Mouse (Mus musculus): ENCODE data around the gene Taf5. TPM values are rescaled to one million over a fixed set of nuclear protein-coding genes. Genes with fewer than 3 reads are reported as not detected.

Gene Taf5
- polyA plus RNA-seq (2017; shearing (Covaris generic)): 1.5 TPM

GRCm38 (mm10) chr19:47067096-47067882, at the start of gene Taf5:
TSS of gene Taf5 (plus strand) at chr19:47067746.

DNA sequence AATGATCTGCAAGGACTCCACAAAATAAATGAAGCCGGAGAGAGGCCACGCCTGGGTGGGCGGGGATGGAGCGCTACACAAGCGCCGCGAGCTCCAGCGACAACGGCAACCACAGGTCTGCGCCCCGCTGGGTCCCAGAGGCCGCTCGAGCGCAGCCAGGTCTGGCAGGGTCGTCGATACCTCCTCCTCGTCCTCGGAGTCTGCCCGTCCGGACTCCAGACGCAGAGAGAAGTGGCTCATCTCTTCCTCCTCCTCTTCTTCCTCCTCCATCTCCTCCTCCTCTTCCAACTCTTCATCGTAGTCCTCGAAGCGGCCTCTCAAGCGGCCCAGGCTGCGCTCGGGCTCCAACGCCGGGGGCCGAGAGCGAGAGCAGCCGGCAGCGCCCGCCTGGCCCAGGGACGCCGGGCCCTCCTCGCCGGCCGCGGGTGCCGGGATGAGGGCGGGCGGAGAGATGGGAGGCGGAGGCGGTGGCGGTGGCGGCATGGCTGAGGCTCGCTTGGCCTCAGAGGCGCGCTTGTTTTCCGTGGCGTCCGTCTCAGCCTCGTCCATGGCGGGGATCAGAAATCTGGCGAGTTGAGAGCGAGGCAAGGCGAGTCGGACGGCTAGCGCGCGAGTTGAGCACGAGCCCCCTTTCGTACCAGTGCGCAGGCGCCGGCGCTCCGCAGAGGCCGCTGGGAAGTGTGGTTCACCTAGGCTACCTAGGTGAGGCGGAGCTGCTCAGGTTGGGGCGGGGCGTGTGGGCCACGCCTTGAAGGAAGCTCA, 17.1 kb upstream of the Taf5 start, which contains the start of gene Pcgf6:
Gene Pcgf6 (minus strand): TSS at position 636 of the 762 bp plus-strand sequence.

DNA sequence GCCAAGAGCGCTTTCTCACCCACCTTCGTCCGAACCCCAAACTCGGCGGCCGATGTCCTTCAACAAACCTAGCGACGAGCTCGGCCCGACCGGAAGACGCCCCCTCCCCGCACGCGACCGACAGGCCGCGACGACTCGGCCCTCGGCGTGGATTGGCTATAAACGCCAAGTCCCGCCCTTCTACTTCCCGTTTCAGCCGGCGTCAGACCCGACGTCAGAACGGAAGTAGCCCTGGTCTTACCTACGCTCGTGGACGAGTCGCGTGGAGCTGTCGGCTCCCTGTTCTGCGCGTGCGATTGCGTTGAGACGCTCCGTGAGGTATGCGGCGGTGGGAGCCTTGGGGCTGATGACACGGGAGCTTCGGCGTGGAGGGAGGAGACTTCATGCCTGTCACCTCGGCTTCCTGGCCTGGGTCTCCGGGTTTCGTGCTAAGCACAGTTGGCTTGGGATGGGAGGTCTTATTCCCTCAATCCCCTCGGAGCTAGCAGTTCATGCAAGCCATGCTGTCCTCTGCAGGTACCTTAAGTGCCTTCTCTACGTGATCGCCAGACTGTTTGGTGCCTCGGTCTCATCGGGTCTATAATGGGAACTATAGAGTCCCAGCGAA, 23.1 kb downstream of the Taf5 start, which contains the start of the genes Usmg5 and Pdcd11:
Gene Usmg5 (minus strand): TSS at position 98 of the 607 bp plus-strand sequence.
Gene Pdcd11 (plus strand): TSS at position 219 of the 607 bp plus-strand sequence.

Other genes starting within 250 kb of the Taf5 start
- gene Ina, start 53.0 kb upstream of the Taf5 start, polyA plus RNA-seq (2017; shearing (Covaris generic)): not detected
- 62.8 TPM for gene Nt5c2, start 52.6 kb upstream of the Taf5 start, polyA plus RNA-seq (2017; shearing (Covaris generic))
- gene Pcgf6, start 16.8 kb upstream of the Taf5 start, polyA plus RNA-seq (2017; shearing (Covaris generic)): 8.7 TPM
- gene Usmg5, start 22.9 kb downstream of the Taf5 start, polyA plus RNA-seq (2017; shearing (Covaris generic)): 348 TPM
- gene Pdcd11, start 23.0 kb downstream of the Taf5 start, polyA plus RNA-seq (2017; shearing (Covaris generic)): 26.4 TPM
- 31.5 TPM for gene Calhm2, start 70.5 kb downstream of the Taf5 start, polyA plus RNA-seq (2017; shearing (Covaris generic))
- gene Calhm1, start 76.5 kb downstream of the Taf5 start, polyA plus RNA-seq (2017; shearing (Covaris generic)): not detected
- gene Calhm3, start 90.0 kb downstream of the Taf5 start, polyA plus RNA-seq (2017; shearing (Covaris generic)): not detected
- gene Neurl1a, start 111.1 kb downstream of the Taf5 start, polyA plus RNA-seq (2017; shearing (Covaris generic)): not detected

All from inflammation-experienced regulatory T-cells, adult 16 weeks (primary cell).